Mouse (Mus musculus) spleen, embryonic (tissue): ENCODE measurements around the gene Mrpl17.

ENCODE experiments used
- CTCF ChIA-PET: fragments of 350-600 bp; sonication (Branson Sonifier 250); formaldehyde crosslinking; loops from one replicate; lab custom pipeline; 2022; lab: Charles Lee

The Mrpl17 gene

DNA sequence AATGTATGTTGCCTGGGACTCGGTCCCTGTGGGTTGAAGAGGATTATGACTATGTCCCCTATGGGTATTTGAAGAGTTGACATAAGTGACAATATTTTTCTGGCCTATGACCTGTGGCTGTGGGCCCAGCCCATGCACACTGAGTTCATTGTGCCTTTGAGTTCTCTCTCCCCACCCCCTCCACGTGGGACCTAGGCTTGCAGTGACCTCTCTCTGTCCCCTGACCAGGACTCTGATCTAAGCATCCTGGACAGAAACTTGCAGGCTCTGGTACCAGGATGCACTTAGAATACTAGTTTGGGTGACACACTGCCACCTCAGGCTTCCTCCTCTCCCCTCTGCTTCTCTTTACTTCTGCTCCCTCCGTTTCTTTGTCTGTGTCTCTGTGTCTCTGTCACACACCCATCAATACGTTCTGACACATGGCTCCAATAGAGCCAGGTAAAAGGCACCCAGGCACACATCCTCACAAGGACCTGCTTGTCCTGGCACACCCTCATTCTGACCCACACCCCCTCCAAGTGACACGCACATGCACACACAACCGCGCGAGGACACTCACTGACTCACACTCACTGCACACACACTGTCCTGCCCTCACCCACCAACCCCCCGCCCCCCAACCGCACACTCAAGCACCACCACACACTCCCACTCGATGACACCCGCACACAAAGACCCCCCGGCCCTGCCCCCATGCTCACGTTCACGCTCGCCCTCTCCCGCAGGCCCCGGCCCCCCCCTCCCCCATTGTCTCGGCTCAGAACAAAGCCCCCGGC, 24.2 kb downstream of the Mrpl17 start:
- CTCF ChIA-PET, result no interaction called here

DNA sequence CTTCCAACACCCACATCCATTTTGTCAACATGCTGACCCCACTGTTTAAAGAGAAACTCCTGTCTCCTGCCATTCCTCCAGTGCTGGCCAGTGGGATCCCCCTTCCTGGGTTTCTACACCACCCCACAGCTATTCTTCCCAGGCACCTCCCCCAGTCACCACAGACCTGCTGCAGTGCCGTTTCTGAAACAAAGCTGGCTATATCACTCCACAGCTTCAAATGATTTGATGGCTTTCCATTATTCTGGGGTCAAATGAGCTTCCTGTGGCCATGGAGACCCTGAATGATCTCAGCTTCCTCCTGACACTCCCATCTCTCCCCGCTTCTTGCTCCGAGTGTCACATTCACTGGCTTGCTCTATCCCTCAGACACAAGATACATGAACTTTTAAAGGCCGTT, 26.3 kb downstream of the Mrpl17 start:
- CTCF ChIA-PET, result no interaction called here

DNA sequence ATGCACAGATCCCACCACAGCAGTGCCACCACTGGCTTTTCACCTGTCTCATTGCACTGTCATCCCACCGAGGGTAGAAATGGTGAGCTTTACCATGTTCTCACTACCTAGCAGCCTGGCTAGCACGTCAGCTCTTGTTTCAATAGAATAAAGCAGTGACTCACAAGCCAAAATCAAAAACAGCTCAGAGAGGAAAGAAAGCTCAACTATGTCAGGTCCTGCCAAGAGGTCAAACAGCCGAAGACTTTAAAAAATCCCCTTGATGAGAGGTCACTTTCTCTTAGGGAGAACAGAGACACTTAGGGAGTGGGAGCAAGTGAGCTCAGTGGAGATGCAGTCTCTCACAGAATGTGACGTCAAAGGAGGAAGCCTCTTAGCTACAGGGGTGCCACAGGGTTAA, 27.0 kb downstream of the Mrpl17 start:
- CTCF ChIA-PET, result no interaction called here

DNA sequence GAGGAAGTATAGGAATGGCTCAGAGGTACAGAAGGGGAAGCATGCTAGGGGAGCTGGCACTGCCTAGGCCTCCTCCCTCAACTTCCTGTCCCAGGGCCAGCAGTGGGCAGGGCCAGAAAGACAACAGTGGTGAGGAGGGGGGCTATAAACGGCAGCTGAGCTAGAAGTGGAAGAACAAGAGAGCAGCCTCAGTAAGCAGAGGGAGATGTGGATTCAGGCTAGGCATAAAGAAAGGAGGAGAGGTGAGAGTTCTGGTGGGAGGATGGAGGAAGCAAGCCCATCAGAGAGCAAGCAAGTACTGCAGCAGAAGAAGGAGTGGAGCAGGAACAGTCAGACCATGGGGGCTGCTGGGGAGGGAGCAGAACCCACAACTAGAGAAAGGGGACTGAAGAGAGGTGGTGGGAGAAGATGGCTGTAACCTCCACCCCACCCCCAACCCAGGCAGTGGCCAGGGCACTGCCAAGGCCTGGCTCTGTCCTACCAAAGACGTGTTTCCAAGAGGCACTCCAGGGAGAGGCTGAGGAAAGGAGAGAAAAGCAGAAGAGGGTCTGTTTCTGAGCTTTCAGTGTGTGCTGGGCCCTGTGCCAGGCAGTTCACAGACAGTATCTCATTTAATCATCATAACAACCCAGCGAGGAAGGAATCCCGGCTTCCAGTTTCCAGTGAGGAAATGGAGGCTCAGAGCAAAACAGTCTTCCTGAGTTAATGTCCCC, 32.2 kb downstream of the Mrpl17 start:
- CTCF ChIA-PET, result no interaction called here

DNA sequence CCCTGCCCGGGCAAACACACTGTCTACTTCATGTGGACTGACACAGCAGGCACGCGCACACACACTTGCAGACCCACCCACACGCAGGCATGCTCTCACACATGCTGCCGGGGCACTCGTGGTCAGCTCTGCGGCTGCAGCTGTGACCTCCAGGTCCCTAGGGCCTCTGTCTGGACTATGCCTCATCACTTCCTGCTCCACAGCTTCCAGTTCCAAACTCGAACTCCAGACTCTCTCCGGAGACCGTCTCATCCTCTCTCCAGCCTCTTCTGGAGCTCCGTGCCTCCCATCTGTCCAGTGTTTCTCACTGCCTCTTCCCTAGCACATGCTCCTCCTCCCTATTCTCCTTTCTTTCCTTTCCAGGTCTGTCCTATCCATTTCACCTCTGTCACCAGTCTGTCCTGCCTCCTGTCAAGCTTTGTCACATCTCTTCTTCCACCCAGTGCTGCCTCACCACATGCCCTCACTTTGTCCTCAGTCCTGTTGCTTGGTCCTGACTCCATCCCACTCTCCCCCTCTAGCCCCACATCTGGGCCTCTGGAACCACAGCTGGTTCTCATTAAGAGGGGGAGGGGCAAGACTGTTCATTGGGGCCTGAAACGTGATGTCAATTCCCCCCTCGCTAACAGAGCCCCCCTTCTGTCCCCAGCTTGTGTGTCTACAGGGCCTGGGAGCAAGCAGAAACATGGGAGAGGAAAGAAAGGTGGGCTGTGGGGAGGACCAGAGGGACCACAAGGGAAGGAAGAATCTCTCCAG, 32.9 kb downstream of the Mrpl17 start:
- CTCF ChIA-PET, result interaction anchor here (0.6 kb wide), 1 partner anchor 132 kb away, joined by 3 read pairs; no protein-coding TSS in a partner anchor

DNA sequence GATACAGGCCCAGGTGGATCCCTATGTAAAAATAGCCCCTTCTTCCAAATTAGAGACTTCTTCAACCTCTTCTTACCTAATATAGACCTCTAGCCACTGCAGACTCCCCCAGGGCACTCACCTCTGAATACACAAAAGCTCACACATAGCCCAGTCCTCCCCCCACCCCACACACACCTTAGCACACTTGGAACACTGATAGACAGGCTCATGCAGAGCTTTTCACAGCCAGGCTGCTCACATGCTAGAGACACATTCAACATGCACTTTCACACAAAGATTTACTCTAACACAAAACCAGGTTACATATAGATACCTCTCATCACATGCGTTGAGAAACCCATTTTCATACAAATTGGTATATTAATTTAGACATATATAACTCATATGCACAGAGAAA, 33.6 kb downstream of the Mrpl17 start:
- CTCF ChIA-PET, result interaction anchor here (0.6 kb wide), 1 partner anchor 131 kb away, joined by 3 read pairs; no protein-coding TSS in a partner anchor

DNA sequence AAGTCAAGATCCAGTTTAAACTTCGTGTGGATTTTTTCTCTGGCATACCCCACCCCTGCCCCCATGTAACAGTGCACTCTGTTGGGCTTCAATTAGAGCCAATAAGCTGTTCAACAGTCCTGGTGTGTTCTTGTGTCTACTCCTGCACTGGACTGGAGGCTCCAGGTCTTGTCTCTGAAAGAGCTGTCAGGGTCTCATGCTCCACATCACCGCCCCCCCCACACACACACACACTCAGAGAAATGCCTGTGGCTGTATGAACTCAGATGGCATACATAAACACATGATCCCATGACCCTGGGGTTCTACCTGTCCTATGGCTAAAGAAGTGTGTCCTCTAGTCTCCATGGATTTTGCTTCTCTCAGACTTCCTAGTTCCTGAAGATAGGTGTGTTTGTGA, 34.9 kb downstream of the Mrpl17 start:
- CTCF ChIA-PET, result no interaction called here

DNA sequence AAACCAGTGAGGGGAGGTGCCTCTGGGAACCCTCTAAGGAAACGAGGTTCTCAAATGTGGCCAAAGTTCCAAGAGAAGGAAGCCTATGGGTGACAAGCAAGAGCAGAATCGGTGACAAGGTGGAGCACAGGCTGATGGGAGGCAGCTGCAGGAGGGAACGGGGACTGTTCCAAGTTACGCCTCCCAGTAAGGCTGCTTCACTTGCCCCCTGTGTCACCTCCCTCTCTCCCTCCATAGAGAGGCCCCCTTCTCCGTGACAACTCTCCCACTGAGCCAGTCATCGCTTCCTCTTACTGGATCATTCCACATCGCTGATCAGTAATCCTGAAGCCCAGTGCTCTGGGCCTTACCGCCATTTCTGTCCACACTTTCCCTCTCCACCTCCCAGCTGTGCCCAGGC, 36.2 kb downstream of the Mrpl17 start:
- CTCF ChIA-PET, result no interaction called here

DNA sequence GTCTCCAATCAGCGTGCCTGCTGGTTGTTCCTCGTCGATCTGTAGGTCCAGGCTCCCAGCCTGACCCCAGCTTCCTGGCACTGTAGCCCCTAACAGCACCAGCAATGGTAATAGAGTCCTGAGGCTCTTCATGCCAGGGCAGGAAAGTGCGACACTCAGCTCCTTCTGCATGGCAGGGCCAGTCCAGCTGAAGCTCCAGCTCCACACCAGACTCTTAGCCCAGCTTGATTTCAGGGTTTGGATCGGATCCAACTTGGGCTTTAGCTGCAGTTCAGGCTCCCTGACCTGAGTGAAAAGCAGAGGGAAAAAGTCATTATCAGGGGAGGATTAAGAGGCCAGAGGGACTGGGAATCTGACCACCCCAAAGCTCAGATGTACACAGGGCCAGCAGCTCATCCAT, 37.9 kb downstream of the Mrpl17 start:
- CTCF ChIA-PET, result no interaction called here

DNA sequence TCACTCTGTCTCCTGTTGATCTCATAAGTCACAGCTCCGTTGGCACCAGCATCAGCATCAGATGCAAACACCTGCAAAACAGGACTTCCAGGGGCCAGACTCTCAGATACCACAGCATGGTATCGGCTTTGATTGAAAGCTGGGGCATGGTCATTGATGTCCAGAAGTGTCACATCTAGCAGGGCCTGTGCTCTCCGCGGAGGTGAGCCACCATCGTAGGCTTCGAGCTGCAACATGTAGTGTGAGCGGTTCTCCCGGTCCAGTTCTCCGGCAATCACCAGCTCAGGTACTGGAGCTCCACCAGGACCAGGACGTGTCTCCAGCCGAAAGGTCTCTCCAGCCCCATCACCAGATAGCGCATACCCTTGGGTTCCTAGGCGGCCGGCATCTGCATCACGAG, 38.6 kb downstream of the Mrpl17 start:
- CTCF ChIA-PET, result no interaction called here

DNA sequence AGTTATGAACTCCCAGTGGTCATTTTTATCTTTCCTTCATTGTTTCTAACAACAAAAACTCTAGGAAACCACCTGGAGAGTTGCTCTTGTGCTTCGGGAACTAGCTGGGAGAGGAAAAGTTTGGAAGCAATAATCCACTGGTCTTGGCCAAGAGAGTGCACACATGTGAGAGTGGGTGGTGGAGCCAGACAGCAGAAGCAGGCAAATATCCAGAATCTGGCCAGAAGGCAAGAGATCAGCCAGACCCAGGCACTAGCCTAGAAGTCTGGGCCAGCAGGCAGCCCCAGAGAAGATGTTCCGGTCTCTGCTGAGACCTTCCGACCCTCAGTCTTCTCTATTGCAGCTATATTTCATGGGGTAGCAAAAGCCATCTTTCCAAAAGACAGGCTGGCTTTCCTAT, 40.9 kb downstream of the Mrpl17 start:
- CTCF ChIA-PET, result no interaction called here

DNA sequence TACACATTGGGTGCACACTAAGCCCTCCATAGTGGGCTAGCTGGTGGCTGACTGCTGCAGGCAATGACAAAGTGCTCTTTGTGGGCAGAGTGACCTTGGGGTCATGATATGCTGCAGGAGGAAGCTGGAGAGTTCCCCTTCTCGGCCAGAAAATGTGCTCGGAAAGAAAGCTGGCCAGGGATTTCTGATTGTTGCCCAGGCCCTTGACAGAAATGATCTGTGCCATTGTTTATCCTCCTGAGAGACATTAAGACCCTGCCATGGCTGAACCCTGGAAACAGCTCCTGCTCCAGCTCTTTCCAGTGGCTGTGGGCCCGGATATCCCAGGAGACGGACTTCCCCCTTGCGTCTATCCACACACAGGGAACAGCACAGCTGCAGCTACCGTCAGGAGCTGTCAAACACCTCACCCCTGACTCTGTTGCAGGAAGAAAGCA, 43.2 kb downstream of the Mrpl17 start:
- CTCF ChIA-PET, result no interaction called here

DNA sequence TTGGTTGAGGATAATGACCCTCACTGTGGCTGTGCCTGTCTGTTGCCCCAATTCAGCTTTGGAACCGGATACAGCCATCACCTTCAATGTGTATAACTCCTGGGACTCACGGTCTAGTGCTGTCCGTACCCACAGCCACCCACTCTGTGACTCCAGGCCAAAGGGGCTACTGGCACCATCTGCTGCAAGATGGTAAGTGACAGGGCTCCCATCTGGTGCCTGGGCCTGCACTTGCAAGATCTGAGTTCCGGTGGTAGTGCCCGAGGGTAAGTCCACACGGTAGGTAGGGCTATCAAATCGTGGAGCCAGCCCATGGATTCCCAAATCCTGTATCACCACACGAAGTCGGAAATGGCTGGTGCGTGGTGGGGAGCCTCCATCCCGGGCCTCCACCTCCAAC, 46.6 kb downstream of the Mrpl17 start:
- CTCF ChIA-PET, result no interaction called here

DNA sequence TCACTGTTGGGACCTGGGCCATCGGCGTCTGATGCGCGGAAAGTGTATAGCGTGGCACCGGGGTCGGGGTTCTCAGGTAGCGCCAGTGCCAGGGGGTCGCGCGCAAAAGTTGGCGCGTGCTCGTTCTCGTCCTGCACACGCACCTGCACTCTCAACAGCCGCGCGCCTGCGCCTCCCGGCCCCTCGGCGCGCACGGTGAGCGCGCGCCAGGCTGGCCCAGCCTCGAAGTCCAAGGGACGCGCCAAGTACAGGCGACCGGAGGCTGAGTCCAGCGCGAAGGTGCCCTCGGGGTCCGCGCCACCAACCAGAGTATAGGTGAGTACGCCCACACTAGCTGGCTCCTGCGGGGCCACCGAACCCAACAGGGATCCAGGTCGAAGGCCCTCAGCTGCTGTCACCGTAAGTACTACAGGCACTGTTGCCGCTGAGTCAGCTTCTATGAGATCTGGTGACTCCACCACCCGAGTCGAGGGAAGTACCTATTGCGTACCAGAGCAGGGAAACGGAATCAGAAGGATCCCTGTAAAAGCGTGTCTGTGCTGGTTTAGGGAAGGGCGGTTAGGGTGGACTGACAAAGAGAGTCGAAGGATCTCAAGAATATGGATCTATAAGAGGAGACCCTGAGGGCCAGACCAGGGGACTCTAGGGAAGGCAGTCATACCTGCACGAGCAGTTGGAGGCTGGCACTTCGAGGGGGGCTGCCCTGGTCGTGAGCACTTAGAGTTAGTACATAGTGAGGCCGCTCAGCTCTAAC, 48.2 kb downstream of the Mrpl17 start:
- CTCF ChIA-PET, result no interaction called here

DNA sequence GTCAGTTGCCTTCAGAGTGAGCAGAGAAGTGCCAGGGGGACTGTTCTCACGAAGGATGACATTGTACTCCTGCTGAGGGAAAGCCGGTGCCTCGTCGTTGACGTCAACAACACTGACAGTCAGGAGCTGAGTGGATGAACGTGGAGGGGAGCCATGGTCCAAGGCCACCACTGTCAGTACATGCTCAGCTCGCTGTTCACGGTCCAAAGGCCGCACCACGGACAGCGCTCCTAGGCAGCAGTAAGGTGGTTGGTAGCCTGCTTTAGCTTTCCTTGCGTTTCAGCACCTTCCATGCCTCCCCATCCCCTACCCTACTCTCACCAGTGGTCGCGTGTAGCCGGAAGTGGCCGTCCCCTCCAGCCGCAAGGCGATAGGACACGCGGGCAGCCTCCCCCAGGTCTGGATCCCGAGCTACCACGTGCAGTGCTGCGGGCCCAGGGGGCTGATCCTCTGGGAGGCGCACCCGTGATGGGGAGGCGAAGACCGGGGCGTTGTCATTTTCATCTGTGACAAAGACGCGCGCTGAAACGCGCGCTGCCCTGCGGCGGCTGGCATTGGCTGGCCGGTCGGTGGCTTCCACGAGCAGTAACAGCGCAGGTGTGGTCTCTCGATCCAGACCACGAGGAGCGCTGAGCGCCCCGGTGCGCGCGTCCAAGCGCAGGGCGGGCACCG, 49.0 kb downstream of the Mrpl17 start:
- CTCF ChIA-PET, result no interaction called here

DNA sequence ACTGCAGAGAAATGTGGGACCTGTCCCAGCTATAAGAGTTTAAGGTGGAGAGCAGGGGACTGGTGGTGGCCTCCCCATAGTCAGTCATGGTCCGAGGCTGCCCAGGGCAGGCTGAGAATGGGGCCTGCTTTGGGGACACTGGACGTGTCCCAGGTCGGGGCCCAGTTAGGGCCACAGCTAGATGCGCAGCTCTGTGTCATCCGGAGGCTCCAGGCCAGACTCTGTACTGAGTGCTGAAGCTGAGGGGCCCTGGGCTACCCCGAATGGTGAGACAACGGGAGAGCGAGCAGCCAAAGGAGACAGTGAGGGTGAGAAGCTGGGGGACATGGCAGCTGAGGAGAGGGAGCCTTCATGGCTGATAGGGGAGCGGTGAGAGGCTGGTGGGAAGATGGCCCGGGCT, 57.6 kb downstream of the Mrpl17 start:
- CTCF ChIA-PET, result no interaction called here
